Mouse (Mus musculus): ENCODE data around the gene Gen1. TPM values are rescaled to one million over a fixed set of nuclear protein-coding genes. Genes with fewer than 3 reads are reported as not detected.

The Gen1 gene
- polyA plus RNA-seq, 1 experiment from 2014 or later: 3.7 TPM

- no peaks in the 10 kb centered on the region for H3K9me3 ChIP-seq (ENCODE audit: control insufficient read depth, low read length)
- no peak for ATAC-seq
- H3K27ac ChIP-seq (ENCODE audit: low read length): no peak overlapping the region
- H3K9ac ChIP-seq (replicated peaks; ENCODE audit: low read depth, low read length): no peak overlapping the region
- WGBS: 85% methylated on average over 2 of the region's 2 CpGs
- H3K4me2 ChIP-seq (ENCODE audit: low read length): no peak overlapping the region
- peaks cover 16% of the 10 kb centered on the region for H3K36me3 ChIP-seq (ENCODE audit: control insufficient read depth, insufficient read depth)
- H3K4me3 ChIP-seq (replicated peaks; ENCODE audit: low read length): no peak overlapping the region
- no peaks in the 10 kb centered on the region for H3K4me1 ChIP-seq (replicated peaks; ENCODE audit: control insufficient read depth, insufficient read depth, low read length)
- no peaks in the 10 kb centered on the region for H3K27me3 ChIP-seq (replicated peaks; ENCODE audit: control insufficient read depth, insufficient read depth, low read length)
Observed at GRCm38 (mm10) chr12:11276632-11277031, 11.0 kb upstream of the Gen1 start.

GRCm38 (mm10) chr12:11273185-11273584 is 7.6 kb upstream of the Gen1 start:
- Histone ChIP-seq H3K27me3 (replicated peaks; ENCODE audit: control insufficient read depth, insufficient read depth, low read length) (no peaks in the 10 kb centered on the region), H3K4me2 (ENCODE audit: low read length) (no peak overlapping the region), H3K36me3 (ENCODE audit: control insufficient read depth, insufficient read depth) (peaks cover 8% of the 10 kb centered on the region), H3K4me1 (replicated peaks; ENCODE audit: control insufficient read depth, insufficient read depth, low read length) (peaks cover 4% of the 10 kb centered on the region), H3K9me3 (ENCODE audit: control insufficient read depth, low read length) (no peaks in the 10 kb centered on the region), H3K9ac (replicated peaks; ENCODE audit: low read depth, low read length) (no peak overlapping the region), H3K4me3 (replicated peaks; ENCODE audit: low read length) (no peak overlapping the region), H3K27ac (ENCODE audit: low read length) (no peak overlapping the region)
- no peak for ATAC-seq
- WGBS: 70% methylated on average over 1 of the region's 1 CpGs

GRCm38 (mm10) chr12:11272568-11272967 is 7.0 kb upstream of the Gen1 start:
- Histone ChIP-seq H3K9me3 (ENCODE audit: control insufficient read depth, low read length) (no peaks in the 10 kb centered on the region), H3K9ac (replicated peaks; ENCODE audit: low read depth, low read length) (no peak overlapping the region), H3K4me3 (replicated peaks; ENCODE audit: low read length) (no peak overlapping the region), H3K4me1 (replicated peaks; ENCODE audit: control insufficient read depth, insufficient read depth, low read length) (peaks cover 9% of the 10 kb centered on the region), H3K27me3 (replicated peaks; ENCODE audit: control insufficient read depth, insufficient read depth, low read length) (no peaks in the 10 kb centered on the region), H3K36me3 (ENCODE audit: control insufficient read depth, insufficient read depth) (peaks cover 6% of the 10 kb centered on the region), H3K27ac (ENCODE audit: low read length) (no peak overlapping the region), H3K4me2 (ENCODE audit: low read length) (no peak overlapping the region)
- no peak for ATAC-seq
- WGBS: 94% methylated on average over 4 of the region's 4 CpGs

- 3% methylated on average over 4 of the region's 4 CpGs for whole genome bisulfite sequencing
- H3K4me2 ChIP-seq (ENCODE audit: low read length): peak overlapping the region; percentile 93
- H3K4me3 ChIP-seq (replicated peaks; ENCODE audit: low read length): peak overlapping the region; percentile 87
- H3K9me3 ChIP-seq (ENCODE audit: control insufficient read depth, low read length): no peaks in the 10 kb centered on the region
- no peaks in the 10 kb centered on the region for H3K27me3 ChIP-seq (replicated peaks; ENCODE audit: control insufficient read depth, insufficient read depth, low read length)
- peaks cover 30% of the 10 kb centered on the region for H3K4me1 ChIP-seq (replicated peaks; ENCODE audit: control insufficient read depth, insufficient read depth, low read length)
- peak overlapping the region; percentile 96 for H3K9ac ChIP-seq (replicated peaks; ENCODE audit: low read depth, low read length)
- H3K36me3 ChIP-seq (ENCODE audit: control insufficient read depth, insufficient read depth): no peaks in the 10 kb centered on the region
- no peak for ATAC-seq
- no peak overlapping the region for H3K27ac ChIP-seq (ENCODE audit: low read length)
Observed at GRCm38 (mm10) chr12:11267030-11267429, 1.4 kb upstream of the Gen1 start.

GRCm38 (mm10) chr12:11266282-11266985 is 833 bp upstream of the Gen1 start:
- Histone ChIP-seq H3K4me2 (ENCODE audit: low read length) (peak overlapping the region; percentile 93), H3K4me3 (replicated peaks; ENCODE audit: low read length) (peak overlapping the region; percentile 87), H3K9me3 (ENCODE audit: control insufficient read depth, low read length) (no peaks in the 10 kb centered on the region), H3K4me1 (replicated peaks; ENCODE audit: control insufficient read depth, insufficient read depth, low read length) (peaks cover 30% of the 10 kb centered on the region), H3K36me3 (ENCODE audit: control insufficient read depth, insufficient read depth) (no peaks in the 10 kb centered on the region), H3K27ac (ENCODE audit: low read length) (peak overlapping the region; percentile 93), H3K27me3 (replicated peaks; ENCODE audit: control insufficient read depth, insufficient read depth, low read length) (no peaks in the 10 kb centered on the region), H3K9ac (replicated peaks; ENCODE audit: low read depth, low read length) (peak overlapping the region; percentile 96)
- peak; percentile 63 for ATAC-seq
- WGBS: under 1% methylated on average over 51 of the region's 51 CpGs

GRCm38 (mm10) chr12:11264895-11265294 is 706 bp downstream of the Gen1 start:
- peaks cover 30% of the 10 kb centered on the region for H3K4me1 ChIP-seq (replicated peaks; ENCODE audit: control insufficient read depth, insufficient read depth, low read length)
- H3K4me2 ChIP-seq (ENCODE audit: low read length): peak overlapping the region; percentile 90
- no peaks in the 10 kb centered on the region for H3K27me3 ChIP-seq (replicated peaks; ENCODE audit: control insufficient read depth, insufficient read depth, low read length)
- peak overlapping the region; percentile 96 for H3K9ac ChIP-seq (replicated peaks; ENCODE audit: low read depth, low read length)
- H3K4me3 ChIP-seq (replicated peaks; ENCODE audit: low read length): peak overlapping the region; percentile 87
- 7% methylated on average over 13 of the region's 13 CpGs for WGBS
- no peaks in the 10 kb centered on the region for H3K9me3 ChIP-seq (ENCODE audit: control insufficient read depth, low read length)
- H3K27ac ChIP-seq (ENCODE audit: low read length): no peak overlapping the region
- ATAC-seq: no peak
- H3K36me3 ChIP-seq (ENCODE audit: control insufficient read depth, insufficient read depth): no peaks in the 10 kb centered on the region

- ATAC-seq: no peak
- no peaks in the 10 kb centered on the region for H3K36me3 ChIP-seq (ENCODE audit: control insufficient read depth, insufficient read depth)
- H3K9me3 ChIP-seq (ENCODE audit: control insufficient read depth, low read length): no peaks in the 10 kb centered on the region
- H3K4me3 ChIP-seq (replicated peaks; ENCODE audit: low read length): no peak overlapping the region
- no peaks in the 10 kb centered on the region for H3K27me3 ChIP-seq (replicated peaks; ENCODE audit: control insufficient read depth, insufficient read depth, low read length)
- no peak overlapping the region for H3K4me2 ChIP-seq (ENCODE audit: low read length)
- WGBS: 79% methylated on average over 3 of the region's 3 CpGs
- H3K27ac ChIP-seq (ENCODE audit: low read length): no peak overlapping the region
- no peak overlapping the region for H3K9ac ChIP-seq (replicated peaks; ENCODE audit: low read depth, low read length)
- H3K4me1 ChIP-seq (replicated peaks; ENCODE audit: control insufficient read depth, insufficient read depth, low read length): no peaks in the 10 kb centered on the region
Observed at GRCm38 (mm10) chr12:11250322-11250721, 15.3 kb downstream of the Gen1 start.

GRCm38 (mm10) chr12:11247460-11247859 is 18.1 kb downstream of the Gen1 start:
- no peak for ATAC-seq
- Histone ChIP-seq H3K36me3 (ENCODE audit: control insufficient read depth, insufficient read depth) (no peaks in the 10 kb centered on the region; the same call in 1 of the 2 replicates), H3K4me2 (ENCODE audit: low read length) (no peak overlapping the region), H3K4me3 (replicated peaks; ENCODE audit: low read length) (no peak overlapping the region), H3K9me3 (ENCODE audit: control insufficient read depth, low read length) (no peaks in the 10 kb centered on the region), H3K9ac (replicated peaks; ENCODE audit: low read depth, low read length) (no peak overlapping the region), H3K27ac (ENCODE audit: low read length) (no peak overlapping the region), H3K4me1 (replicated peaks; ENCODE audit: control insufficient read depth, insufficient read depth, low read length) (no peaks in the 10 kb centered on the region), H3K27me3 (replicated peaks; ENCODE audit: control insufficient read depth, insufficient read depth, low read length) (no peaks in the 10 kb centered on the region)
- WGBS: 100% methylated on average over 1 of the region's 1 CpGs

- no peak overlapping the region for H3K4me3 ChIP-seq (replicated peaks; ENCODE audit: low read length)
- ATAC-seq: no peak
- H3K36me3 ChIP-seq (ENCODE audit: control insufficient read depth, insufficient read depth): no peaks in the 10 kb centered on the region
- no peak overlapping the region for H3K9ac ChIP-seq (replicated peaks; ENCODE audit: low read depth, low read length)
- H3K4me2 ChIP-seq (ENCODE audit: low read length): no peak overlapping the region
- no peaks in the 10 kb centered on the region for H3K4me1 ChIP-seq (replicated peaks; ENCODE audit: control insufficient read depth, insufficient read depth, low read length)
- no peaks in the 10 kb centered on the region for H3K9me3 ChIP-seq (ENCODE audit: control insufficient read depth, low read length)
- WGBS: 77% methylated on average over 2 of the region's 2 CpGs
- H3K27me3 ChIP-seq (replicated peaks; ENCODE audit: control insufficient read depth, insufficient read depth, low read length): no peaks in the 10 kb centered on the region
- H3K27ac ChIP-seq (ENCODE audit: low read length): no peak overlapping the region
Observed at GRCm38 (mm10) chr12:11235996-11236395, 29.6 kb downstream of the Gen1 start.

GRCm38 (mm10) chr12:11230267-11230666 is 35.3 kb downstream of the Gen1 start:
- H3K36me3 ChIP-seq (ENCODE audit: control insufficient read depth, insufficient read depth): no peaks in the 10 kb centered on the region
- WGBS: 76% methylated on average over 2 of the region's 2 CpGs
- no peak overlapping the region for H3K9ac ChIP-seq (replicated peaks; ENCODE audit: low read depth, low read length)
- no peak overlapping the region for H3K27ac ChIP-seq (ENCODE audit: low read length)
- H3K9me3 ChIP-seq (ENCODE audit: control insufficient read depth, low read length): no peaks in the 10 kb centered on the region
- H3K4me1 ChIP-seq (replicated peaks; ENCODE audit: control insufficient read depth, insufficient read depth, low read length): no peaks in the 10 kb centered on the region
- no peaks in the 10 kb centered on the region for H3K27me3 ChIP-seq (replicated peaks; ENCODE audit: control insufficient read depth, insufficient read depth, low read length)
- no peak for ATAC-seq
- H3K4me3 ChIP-seq (replicated peaks; ENCODE audit: low read length): no peak overlapping the region
- H3K4me2 ChIP-seq (ENCODE audit: low read length): no peak overlapping the region
